Mouse (Mus musculus) adrenal gland, adult 18-20 months (tissue): ENCODE results near the gene Fignl1. TPM values are rescaled to one million over a fixed set of nuclear protein-coding genes. Genes with fewer than 3 reads are reported as not detected.

ENCODE experiments used
- DNase-seq, 2 experiments: peaks; one replicate each; pipeline ENCODE4 v3.0.0; 2021 to 2022; ENCODE audit warnings: low spot score in 2 of 2
- total RNA-seq, 2 experiments: library from RNA; stranded (reverse); gene quantifications; 1 replicate in 1 of 2; 2 replicates in 1 of 2; pipeline ENCODE4 v1.2.3; 2021

Gene Fignl1
- total RNA-seq, 2 experiments from 2014 or later: 1.3 TPM

GRCm38 (mm10) chr11:11811906-11812480, 3.2 kb upstream of the Fignl1 start:
- DNase-seq: peak; percentile 67 to 68

GRCm38 (mm10) chr11:11809404-11810175, 828 bp upstream of the Fignl1 start:
- no peak for DNase-seq

- no peak for DNase-seq
These were observed 535 bp downstream of the Fignl1 start for GRCm38 (mm10) chr11:11808035-11808819.

GRCm38 (mm10) chr11:11805951-11806350, 2.8 kb downstream of the Fignl1 start:
- DNase-seq: no peak

- DNase-seq: no peak
These were observed 4.3 kb downstream of the Fignl1 start for GRCm38 (mm10) chr11:11804421-11804820.

GRCm38 (mm10) chr11:11801067-11801466, 7.7 kb downstream of the Fignl1 start:
- no peak for DNase-seq

GRCm38 (mm10) chr11:11800304-11800703, 8.5 kb downstream of the Fignl1 start:
- DNase-seq: no peak

- no peak for DNase-seq
These were observed 10.1 kb downstream of the Fignl1 start for GRCm38 (mm10) chr11:11798690-11799089.

- DNase-seq: no peak
These were observed 14.1 kb downstream of the Fignl1 start for GRCm38 (mm10) chr11:11794626-11795025.

- DNase-seq: peak; percentile 78 to 80
These were observed 20.2 kb downstream of the Fignl1 start for GRCm38 (mm10) chr11:11788521-11788974.

- no peak for DNase-seq
These were observed 23.3 kb downstream of the Fignl1 start for GRCm38 (mm10) chr11:11785457-11785856.

GRCm38 (mm10) chr11:11781728-11782127, 27.0 kb downstream of the Fignl1 start:
- no peak for DNase-seq

- DNase-seq: no peak
These were observed 30.4 kb downstream of the Fignl1 start for GRCm38 (mm10) chr11:11778345-11778744.

GRCm38 (mm10) chr11:11777796-11778195, 31.0 kb downstream of the Fignl1 start:
- no peak for DNase-seq

- no peak for DNase-seq
These were observed 31.5 kb downstream of the Fignl1 start for GRCm38 (mm10) chr11:11777246-11777645.

- DNase-seq: no peak
These were observed 32.0 kb downstream of the Fignl1 start for GRCm38 (mm10) chr11:11776822-11777174.

- no peak for DNase-seq
These were observed 32.5 kb downstream of the Fignl1 start for GRCm38 (mm10) chr11:11776071-11776821.

- DNase-seq: no peak
These were observed 33.9 kb downstream of the Fignl1 start for GRCm38 (mm10) chr11:11774893-11775292.

- no peak for DNase-seq
These were observed 34.4 kb downstream of the Fignl1 start for GRCm38 (mm10) chr11:11774384-11774783.

- DNase-seq: no peak
These were observed 36.6 kb downstream of the Fignl1 start for GRCm38 (mm10) chr11:11772196-11772595.

- DNase-seq: no peak
These were observed 38.1 kb downstream of the Fignl1 start for GRCm38 (mm10) chr11:11770691-11771090.
